Mouse (Mus musculus) brain, embryonic 14.5 days (tissue): ENCODE measurements around the gene Reep1. TPM values are rescaled to one million over a fixed set of nuclear protein-coding genes. Genes with fewer than 3 reads are reported as not detected.

Experiments used
- DNase-seq: peaks from one replicate; pipeline ENCODE4 v3.0.0-alpha.2; 2011; ENCODE audit warnings: low read depth
- CTCF ChIP-seq: fragments of 200-500 bp; IDR thresholded peaks from 2 replicates; pipeline ENCODE4 v1.5.1; 2012; ENCODE audit warnings: inconsistent platforms, mild to moderate bottlenecking, moderate library complexity, borderline replicate concordance; ENCODE audit not compliant: insufficient read depth, insufficient read length; ENCODE audit errors: extremely low read depth
- POLR2A ChIP-seq: fragments of 200-500 bp; IDR thresholded peaks from 2 replicates; pipeline ENCODE4 v1.6.1; 2012; ENCODE audit warnings: mild to moderate bottlenecking, inconsistent platforms, borderline replicate concordance; ENCODE audit not compliant: poor library complexity, insufficient read depth, insufficient read length, severe bottlenecking; ENCODE audit errors: extremely low read depth
- polyA plus RNA-seq: library from polyadenylated mRNA; depleted of rRNA; stranded (reverse); fragments of >200 nt; gene quantifications from 2 replicates; pipeline ENCODE4 v1.2.3, GENCODE M21; 2012

Gene Reep1
- polyA plus RNA-seq, 1 experiment, result 236 TPM

DNA sequence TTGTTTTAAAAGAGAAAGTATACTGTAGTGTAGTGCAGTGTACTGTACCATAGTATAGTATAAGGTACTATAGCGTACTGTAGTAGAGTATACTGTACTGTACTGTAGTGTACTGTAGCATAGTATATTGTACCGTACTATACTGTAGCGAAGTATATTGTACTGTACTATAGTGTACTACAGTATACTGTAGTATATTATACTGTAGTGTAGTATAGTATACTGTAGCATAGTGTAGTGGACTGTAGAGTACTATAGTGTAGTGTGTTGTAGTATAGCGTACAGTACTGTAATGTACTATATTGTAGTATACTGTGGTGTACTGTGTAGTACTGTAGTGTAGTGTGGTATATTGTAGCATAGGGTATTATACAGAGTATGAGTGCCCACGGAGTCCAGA, 9.1 kb downstream of the Reep1 start:
- TF ChIP-seq POLR2A (no peak), CTCF (no peak)
- no peak for DNase-seq

DNA sequence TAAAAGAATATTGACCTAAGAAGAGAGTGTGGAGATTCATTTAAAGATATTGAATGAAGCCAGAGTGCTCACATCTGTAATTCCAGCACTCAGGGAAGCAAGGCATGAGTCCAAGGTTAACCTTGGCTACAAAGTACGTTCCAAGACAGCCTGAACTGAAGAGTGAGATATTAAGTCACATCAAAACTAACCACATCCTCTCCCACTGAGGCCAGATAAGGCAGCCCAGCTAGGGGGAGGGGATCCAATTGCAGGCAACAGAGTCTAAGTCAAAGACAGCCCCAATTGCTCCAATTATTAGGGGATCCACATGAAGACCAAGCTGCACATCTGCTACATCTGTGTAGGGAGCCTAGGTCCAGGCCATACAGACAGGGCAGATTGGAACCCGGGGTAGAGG, 11.0 kb downstream of the Reep1 start:
- TF ChIP-seq POLR2A (no peak), CTCF (no peak)
- no peak for DNase-seq

DNA sequence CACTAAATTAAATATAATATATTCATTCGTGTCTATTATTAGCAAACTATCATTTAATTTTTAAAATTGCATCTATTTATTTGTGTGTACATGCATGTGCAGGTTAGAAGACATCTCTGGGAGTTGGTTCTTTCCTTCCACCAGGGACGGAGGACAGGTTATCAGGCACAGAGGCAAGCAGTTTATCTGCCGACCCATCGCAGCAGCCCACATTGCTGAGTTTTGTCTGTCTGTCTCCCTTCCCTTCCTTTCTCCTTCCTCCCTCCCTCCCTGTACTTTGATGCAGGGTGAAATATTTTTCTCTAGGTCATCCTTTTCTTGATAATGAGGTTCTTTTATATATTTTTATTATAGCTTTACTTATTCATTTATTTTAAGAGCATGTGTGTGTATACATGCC, 11.9 kb downstream of the Reep1 start:
- TF ChIP-seq POLR2A (no peak), CTCF (no peak)
- no peak for DNase-seq

DNA sequence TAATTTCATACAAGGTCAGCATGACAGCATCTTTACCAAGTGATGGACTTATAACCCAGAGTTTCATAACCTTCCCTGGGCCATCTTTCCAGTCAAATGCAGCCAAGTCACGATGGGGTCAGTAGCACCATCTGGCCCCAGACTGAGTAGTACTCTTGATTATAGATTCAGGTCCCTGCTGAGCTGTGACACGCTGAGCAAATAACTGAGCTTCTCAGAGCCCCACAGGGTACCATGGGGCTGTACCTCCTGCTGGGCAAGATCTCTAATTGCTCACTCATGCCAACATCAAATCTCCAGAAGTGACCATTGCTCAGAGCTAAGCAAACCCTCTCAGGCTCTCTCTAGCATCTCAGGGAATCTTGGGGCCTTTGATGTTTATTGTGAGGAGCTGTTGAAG, 15.6 kb downstream of the Reep1 start:
- TF ChIP-seq POLR2A (no peak), CTCF (no peak)

DNA sequence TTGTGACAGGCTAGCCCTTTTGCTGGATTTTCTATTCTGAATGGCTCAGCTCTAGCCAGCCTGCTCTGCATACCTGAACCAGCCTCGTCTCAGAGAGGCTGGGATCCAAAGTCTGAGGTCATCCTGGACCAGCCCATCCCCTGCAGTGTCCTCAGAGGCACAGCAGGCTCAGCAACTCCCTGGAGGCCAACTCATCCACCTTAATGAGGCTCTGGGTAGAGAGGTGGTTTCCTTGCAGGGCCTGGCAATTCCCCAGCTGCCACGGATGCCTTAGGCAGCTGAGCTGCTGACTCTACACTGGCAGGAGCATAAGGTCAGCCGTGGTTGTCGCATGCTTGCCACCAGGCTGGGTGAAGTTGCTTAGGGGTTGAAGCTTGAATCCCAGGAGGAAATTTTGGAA, 16.2 kb downstream of the Reep1 start:
- TF ChIP-seq CTCF, result no peak
- no peak for TF ChIP-seq POLR2A
- no peak for DNase-seq

More for the DNA sequence above, 15.6 kb downstream of the Reep1 start:
- DNase-seq, result no peak

DNA sequence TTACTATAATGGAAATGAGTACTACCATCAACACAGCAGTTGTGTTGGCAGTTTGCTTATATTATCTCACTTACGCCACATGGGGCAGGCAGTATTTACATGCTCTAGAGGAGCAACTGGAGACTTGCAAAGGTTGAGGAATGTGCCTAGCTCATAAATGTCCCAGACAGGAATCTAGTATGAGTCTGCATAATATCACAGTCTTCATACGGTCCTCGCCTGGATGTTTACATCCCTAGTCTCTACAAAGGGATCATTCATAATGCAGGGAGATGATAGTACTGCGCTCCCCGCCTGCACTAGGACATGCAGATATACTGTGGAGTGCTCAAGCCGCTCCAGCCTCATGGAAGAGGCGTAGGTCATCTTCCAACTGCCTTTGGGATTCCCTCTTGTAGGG, 19.3 kb downstream of the Reep1 start:
- no peak for TF ChIP-seq POLR2A
- TF ChIP-seq CTCF, result no peak
- DNase-seq, result no peak

DNA sequence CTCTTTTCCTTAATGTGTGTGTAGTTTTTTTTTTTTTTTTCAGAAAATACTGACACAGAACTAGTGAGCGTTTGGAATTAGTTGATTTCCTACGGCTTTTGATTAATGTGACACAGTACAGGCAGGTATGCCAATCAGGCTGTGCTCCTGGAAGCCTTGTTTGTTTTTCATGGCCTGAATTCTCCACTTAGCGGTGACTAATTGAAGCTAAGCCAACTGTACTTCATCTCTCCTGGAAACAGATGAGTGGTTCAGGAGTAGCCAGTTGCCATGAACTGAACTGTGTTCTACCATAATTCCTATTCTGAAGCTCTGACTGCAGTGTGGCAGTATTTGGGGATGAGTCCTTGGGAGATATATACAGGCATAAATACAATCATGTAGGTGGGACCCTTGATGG, 20.9 kb downstream of the Reep1 start:
- DNase-seq, result no peak

DNA sequence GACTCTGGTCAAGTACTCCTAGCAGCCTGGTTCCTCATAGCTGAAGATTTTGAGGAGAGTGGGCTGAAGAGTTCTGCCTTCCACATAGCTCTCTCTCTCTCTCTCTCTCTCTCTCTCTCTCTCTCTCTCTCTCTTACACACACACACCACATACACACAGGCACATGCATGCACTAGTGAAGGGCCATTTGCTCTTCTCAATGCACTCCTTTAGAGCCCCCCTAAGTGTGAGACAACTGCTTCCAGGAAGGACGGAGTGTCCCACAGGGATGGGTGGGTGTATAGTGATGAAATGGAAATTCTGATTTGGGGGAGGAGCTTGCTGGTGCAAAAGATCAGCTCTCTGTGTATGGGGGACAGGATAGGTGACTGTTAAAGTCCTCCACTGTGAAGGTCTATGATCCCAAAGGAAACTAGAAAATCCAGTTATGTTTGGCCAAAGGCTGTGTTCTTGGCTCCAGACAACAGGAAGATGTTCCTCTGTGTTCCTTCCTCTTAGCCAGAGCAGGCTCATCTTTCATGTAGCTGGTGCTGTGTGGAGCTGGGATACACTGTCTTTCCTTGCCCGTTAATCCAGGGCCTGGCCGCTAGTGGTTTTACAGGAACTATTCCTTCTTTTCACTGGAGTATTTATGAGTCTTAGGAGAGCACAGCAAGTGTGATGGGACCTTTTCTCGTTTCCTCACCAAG, 27.7 kb downstream of the Reep1 start:
- TF ChIP-seq POLR2A, result no peak
- DNase-seq, result no peak

More for the DNA sequence above, 20.9 kb downstream of the Reep1 start:
- TF ChIP-seq CTCF (no peak), POLR2A (no peak)

DNA sequence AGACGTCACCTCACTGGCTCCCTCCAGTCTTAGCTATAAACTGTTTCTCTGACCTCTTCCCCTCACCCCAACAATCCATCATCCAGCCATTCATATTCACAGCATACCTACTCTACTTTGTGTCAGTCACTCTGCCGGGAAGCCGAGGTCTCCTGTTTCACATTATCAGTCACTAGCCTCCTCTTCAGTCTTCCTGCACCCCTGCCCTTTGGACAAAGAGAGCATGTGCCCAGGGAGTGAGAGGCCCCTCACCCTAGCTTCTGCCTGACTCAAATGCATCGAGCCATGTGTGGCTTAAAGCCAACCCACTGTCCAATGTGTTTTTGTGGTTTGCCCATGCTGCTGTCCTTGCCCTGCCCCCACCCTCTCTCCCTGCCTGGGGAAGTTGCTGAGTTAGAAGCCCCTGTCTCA, 28.2 kb downstream of the Reep1 start:
- DNase-seq, result no peak

DNA sequence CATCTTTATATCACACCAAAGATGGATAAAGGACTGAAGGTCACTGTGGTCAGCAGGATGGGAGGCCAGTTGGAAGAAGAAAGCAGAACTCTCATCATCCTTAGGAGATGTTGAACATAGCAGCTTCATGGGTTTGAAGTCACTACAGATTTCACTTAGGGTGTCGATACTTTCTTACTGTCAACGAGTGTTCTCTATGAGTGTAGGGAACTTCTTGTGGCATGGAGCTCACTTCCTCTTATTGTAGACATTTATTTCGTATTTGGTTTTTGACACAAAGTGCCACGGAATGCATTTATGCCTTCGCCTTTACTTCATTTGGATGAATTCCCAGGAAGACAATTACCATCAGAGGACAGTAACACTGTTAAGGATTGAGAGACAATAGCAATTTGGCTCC, 28.7 kb downstream of the Reep1 start:
- no peak for TF ChIP-seq POLR2A
- no peak for TF ChIP-seq CTCF
- DNase-seq, result no peak

More for the DNA sequence above, 28.2 kb downstream of the Reep1 start:
- TF ChIP-seq POLR2A (no peak), CTCF (no peak)

DNA sequence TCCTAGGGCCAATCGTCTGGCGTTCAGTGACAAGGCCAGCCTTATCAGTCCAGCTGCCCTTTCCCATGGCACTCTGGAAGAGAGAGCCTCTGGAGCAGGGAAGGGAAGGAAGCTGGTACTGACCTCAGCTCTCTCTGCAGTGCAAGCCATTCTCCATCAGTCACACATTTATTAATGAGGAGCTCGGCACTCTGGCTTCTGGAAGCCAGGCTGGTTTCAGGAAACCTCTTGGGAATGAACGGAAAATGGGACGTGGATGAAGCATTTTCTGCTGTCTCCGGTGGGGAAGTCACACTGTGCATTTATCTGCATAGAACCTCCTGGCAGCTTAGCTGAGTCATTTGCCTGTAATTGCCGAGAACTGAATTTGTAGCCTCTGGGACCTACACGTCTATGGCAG, 29.8 kb downstream of the Reep1 start:
- DNase-seq, result no peak
- no peak for TF ChIP-seq POLR2A

DNA sequence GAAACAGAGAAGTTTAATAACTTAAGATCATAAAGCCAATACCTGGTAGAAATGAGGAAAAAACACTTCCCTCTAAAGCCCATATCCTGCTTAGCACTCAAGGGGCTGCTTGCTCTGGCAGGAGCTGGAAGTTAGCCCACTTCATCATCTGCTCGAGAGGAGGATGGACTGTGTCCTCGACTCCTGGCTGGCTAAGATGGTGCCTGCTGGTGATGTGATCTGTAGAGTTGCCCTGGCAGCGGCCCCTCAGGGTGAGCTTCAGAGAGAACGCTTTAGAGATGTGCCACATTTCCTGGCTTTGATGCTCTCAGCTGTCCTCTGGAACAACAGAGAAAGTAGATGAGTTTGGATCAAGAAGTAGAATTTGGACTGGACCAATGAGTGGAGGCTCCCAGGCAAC, 31.2 kb downstream of the Reep1 start:
- TF ChIP-seq POLR2A (no peak), CTCF (no peak)
- DNase-seq, result peak; percentile 26
